Mouse (Mus musculus) stomach, embryonic 15.5 days (tissue): ENCODE data around the gene Doc2a. TPM values are rescaled to one million over a fixed set of nuclear protein-coding genes. Genes with fewer than 3 reads are reported as not detected.

Experiments
- ATAC-seq: fragments of 200-750 bp; cut with Nextera tagmentation; 2 replicates; pipeline ENCODE4 v1.8.0; 2017; ENCODE audit warnings: low read depth, moderate number of reproducible peaks, moderate TSS enrichment; ENCODE audit not compliant: insufficient read depth, low FRiP score
- H3K27ac ChIP-seq: fragments of 300-500 bp; sonication (generic); 2 replicates; pipeline ENCODE4 v1.5.1; 2015; ENCODE audit warnings: mild to moderate bottlenecking, inconsistent platforms
- H3K27me3 ChIP-seq: fragments of 300-500 bp; sonication (generic); replicated peaks from 2 replicates; pipeline ENCODE4 v1.6.1; 2015; ENCODE audit warnings: inconsistent platforms
- H3K36me3 ChIP-seq: fragments of 300-500 bp; sonication (generic); 2 replicates; pipeline ENCODE4 v1.6.1; 2015; ENCODE audit warnings: inconsistent platforms
- H3K4me1 ChIP-seq: fragments of 300-500 bp; sonication (generic); 2 replicates; pipeline ENCODE4 v1.6.1; 2015; ENCODE audit warnings: inconsistent platforms
- H3K4me2 ChIP-seq: fragments of 300-500 bp; sonication (generic); 2 replicates; pipeline ENCODE4 v1.6.1; 2015; ENCODE audit warnings: mild to moderate bottlenecking, inconsistent platforms
- H3K4me3 ChIP-seq: fragments of 300-500 bp; sonication (generic); replicated peaks from 2 replicates; pipeline ENCODE4 v1.5.1; 2015; ENCODE audit warnings: inconsistent platforms
- H3K9ac ChIP-seq: fragments of 300-500 bp; sonication (generic); 2 replicates; pipeline ENCODE4 v1.6.1; 2015; ENCODE audit warnings: inconsistent platforms
- H3K9me3 ChIP-seq: fragments of 300-500 bp; sonication (generic); 2 replicates; pipeline ENCODE4 v1.6.1; 2016; ENCODE audit warnings: inconsistent platforms
- WGBS: fragments of 180-500 bp; shearing (Covaris S2); methylation state at CpG from one replicate; pipeline ENCODE4 v1.1.7; 2015; 5-methylcytosine and 5-hydroxymethylcytosine counted together
- polyA plus RNA-seq: library from polyadenylated mRNA; unstranded; fragments of >200 nt; fragmentation: Nextera tagmentation; extraction: Ambion mirVana; gene quantifications from 2 replicates; pipeline ENCODE4 v1.2.1, GENCODE M21; 2015

Doc2a gene
- polyA plus RNA-seq, 1 experiment from 2014 or later = 0.74 TPM

DNA sequence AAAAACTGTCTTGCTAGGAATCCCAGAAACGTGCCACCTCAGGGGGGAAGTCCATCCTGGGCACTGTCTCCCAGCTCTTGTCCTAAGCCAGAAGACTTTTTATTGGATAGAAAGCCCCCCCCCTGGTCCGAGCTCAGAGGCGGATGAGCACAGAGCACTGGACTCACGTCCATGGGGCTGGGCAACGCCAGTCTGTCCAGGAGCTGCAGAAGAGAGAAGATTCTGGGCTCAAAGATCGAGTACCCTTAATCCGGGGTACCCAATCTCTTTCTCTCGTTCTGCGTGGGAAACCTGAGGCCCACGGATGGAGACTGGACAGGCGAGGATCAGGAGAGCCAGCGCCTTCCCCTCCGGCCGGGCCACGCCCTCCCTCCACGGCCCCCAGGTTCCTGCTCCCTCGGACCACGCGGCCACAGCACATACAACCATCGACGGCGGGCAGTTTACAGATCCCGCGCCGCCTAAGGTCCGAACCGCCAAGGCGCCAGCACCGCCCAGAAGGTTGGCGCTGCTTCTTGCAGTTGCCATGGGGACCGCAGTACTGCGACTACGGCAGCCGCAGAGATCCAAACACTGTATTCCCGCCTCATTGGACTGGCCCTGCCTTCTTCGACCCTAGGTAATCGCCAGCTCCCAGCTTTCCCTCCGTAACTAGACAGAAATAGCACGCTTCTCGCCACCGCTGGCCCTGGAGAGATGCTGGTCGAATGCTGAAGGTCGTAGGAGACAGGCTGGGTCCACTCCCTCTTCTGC lies 38.3 kb upstream of the Doc2a start:
- no peaks in the 10 kb centered on the region for H3K27me3 ChIP-seq
- H3K36me3 ChIP-seq = no peaks in the 10 kb centered on the region
- H3K9ac ChIP-seq = peak overlapping the region; percentile 53
- ATAC-seq = peak; percentile 92
- peak overlapping the region; percentile 77 for H3K27ac ChIP-seq
- peak overlapping the region; percentile 56 for H3K4me3 ChIP-seq
- peaks cover 14% of the 10 kb centered on the region for H3K4me1 ChIP-seq
- under 1% methylated on average over 42 of the region's 43 CpGs for WGBS
- peak overlapping the region; percentile 89 for H3K4me2 ChIP-seq
- no peaks in the 10 kb centered on the region for H3K9me3 ChIP-seq

DNA sequence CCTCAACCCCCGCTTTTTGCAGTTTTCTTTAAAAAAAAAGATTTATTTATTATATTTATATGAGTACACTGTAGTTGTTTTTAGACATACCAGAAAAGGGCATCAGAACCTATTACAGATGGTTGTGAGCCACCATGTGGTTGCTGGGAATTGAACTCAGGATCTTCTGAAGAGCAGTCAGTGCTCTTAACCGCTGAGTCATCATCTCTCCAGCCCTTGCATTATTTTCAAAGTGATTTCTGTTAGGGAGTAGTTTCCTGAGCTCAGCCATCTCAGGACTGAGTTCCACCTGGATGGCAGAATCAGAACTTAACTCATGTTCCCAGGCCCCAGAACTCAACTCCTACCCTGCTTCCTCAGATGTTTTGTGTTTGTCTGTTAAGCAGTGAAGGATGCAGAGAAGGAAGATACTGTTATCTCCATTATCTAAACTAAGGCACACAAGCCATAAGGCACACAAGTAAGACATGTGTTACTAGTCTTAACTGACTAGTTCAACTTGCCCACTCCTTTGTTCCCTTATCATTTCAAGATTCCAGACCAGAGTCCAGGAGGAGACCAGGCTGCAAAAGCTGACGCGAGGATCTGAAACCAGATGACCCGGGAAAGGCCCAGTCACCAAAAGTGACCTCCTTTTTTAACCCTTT lies 37.4 kb upstream of the Doc2a start:
- ATAC-seq = no peak
- Histone ChIP-seq H3K9me3 (no peaks in the 10 kb centered on the region), H3K36me3 (no peaks in the 10 kb centered on the region), H3K27me3 (no peaks in the 10 kb centered on the region), H3K9ac (no peak overlapping the region), H3K27ac (no peak overlapping the region; the same call in 1 of the 2 replicates), H3K4me3 (no peak overlapping the region), H3K4me1 (peaks cover 14% of the 10 kb centered on the region), H3K4me2 (peak overlapping the region; percentile 89)
- WGBS = 54% methylated on average over 5 of the region's 5 CpGs

DNA sequence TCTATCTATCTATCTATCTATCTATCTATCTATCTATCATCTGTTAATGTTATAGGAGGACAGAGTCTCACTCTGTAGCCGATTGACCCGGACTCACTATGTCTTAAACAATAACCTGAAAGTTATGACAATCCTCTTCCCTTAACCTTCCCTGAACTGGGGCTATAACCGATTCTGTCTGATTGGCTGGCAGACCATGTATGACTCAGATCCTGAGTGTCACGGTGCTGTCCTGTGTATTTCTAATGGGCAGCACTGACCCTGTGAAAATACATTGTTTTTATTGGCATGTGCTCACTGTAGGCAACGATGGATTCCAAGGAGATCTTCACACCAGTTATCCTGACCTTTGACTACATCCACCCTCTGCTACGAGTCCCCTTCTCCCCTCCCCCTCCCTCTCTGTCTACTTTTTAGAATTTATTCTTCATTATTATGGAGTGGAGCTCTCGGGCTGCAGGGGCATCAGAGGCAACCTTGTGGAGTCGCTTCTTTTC lies 31.4 kb upstream of the Doc2a start:
- H3K4me2 ChIP-seq = no peak overlapping the region
- no peak overlapping the region for H3K9ac ChIP-seq
- 67% methylated on average over 8 of the region's 8 CpGs for WGBS
- no peaks in the 10 kb centered on the region for H3K9me3 ChIP-seq
- no peaks in the 10 kb centered on the region for H3K27me3 ChIP-seq
- ATAC-seq = no peak
- no peaks in the 10 kb centered on the region for H3K36me3 ChIP-seq
- no peaks in the 10 kb centered on the region for H3K4me1 ChIP-seq
- no peak overlapping the region for H3K4me3 ChIP-seq
- H3K27ac ChIP-seq = no peak overlapping the region

DNA sequence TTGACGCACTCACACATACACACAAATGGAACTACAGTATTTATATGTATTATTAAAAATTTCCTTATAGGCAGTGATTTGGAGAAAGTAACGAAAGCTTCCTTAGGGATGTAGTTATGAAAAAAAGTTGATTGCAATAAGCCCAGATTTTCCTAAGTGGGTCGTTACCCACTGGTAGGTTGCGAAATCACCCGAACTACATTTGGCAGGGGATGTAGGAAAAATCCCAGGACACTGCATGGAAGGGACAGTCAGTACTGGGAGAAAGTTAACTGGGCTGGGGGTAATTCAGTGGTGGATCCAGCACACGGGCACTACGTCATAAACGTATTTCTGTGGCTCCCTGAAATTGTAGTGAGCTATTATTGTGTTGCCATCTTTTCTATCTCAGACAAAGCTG lies 30.7 kb upstream of the Doc2a start:
- ATAC-seq = no peak
- H3K27me3 ChIP-seq = no peaks in the 10 kb centered on the region

DNA sequence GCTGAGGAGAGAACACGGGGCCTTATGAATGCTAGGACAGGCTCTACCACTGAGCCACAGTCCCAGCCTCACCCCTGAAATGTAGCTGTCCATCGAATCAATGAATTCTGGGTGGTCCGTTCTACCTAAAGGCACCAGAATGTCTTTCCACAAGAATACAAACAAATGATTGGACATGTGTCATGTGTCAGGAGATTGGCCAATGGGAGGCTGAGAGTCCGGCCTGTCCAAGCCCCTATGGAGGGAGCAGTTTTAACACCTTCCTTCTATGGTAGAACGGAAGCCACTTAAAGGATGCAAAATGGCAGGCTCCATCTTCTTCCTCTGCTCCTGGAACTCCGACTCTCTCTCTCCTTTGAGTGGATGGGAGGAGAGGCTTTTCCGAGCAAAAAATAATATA lies 29.6 kb upstream of the Doc2a start:
- H3K4me1 ChIP-seq = peaks cover 2% of the 10 kb centered on the region; the same call in 1 of the 2 replicates
- ATAC-seq = no peak

More for the DNA sequence above, 30.7 kb upstream of the Doc2a start:
- H3K27ac ChIP-seq = no peak overlapping the region
- no peak overlapping the region for H3K4me3 ChIP-seq
- H3K4me1 ChIP-seq = no peaks in the 10 kb centered on the region
- 83% methylated on average over 8 of the region's 8 CpGs for WGBS
- no peak overlapping the region for H3K4me2 ChIP-seq
- H3K9me3 ChIP-seq = no peaks in the 10 kb centered on the region
- no peaks in the 10 kb centered on the region for H3K36me3 ChIP-seq
- H3K9ac ChIP-seq = no peak overlapping the region

DNA sequence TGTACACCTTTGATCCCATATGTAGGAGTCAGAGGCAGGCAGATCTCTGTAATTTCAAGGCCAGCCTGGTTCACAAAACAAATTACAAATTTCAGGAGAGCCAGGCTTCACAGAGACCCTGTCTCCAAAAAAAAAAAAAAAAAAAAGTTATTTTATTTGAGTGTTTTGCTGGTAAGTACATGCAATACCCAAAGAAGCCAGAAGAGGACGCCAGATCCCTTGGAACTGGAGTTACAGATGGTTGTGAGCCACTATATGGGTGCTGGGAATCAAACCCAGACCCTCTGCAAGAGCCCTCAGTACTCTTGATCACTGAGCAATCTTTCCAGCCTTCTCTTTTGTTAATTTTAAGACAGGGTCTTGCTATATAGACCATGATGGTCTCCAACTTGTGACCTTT lies 28.4 kb upstream of the Doc2a start:
- ATAC-seq = no peak
- no peak overlapping the region for H3K9ac ChIP-seq
- WGBS = 9% methylated on average over 1 of the region's 1 CpGs
- peaks cover 14% of the 10 kb centered on the region for H3K27me3 ChIP-seq
- peaks cover 5% of the 10 kb centered on the region; the same call in 1 of the 2 replicates for H3K4me1 ChIP-seq
- H3K36me3 ChIP-seq = no peaks in the 10 kb centered on the region
- no peak overlapping the region for H3K4me3 ChIP-seq
- no peak overlapping the region for H3K4me2 ChIP-seq
- no peaks in the 10 kb centered on the region for H3K9me3 ChIP-seq
- no peak overlapping the region for H3K27ac ChIP-seq

More for the DNA sequence above, 29.6 kb upstream of the Doc2a start:
- no peaks in the 10 kb centered on the region for H3K9me3 ChIP-seq
- H3K9ac ChIP-seq = no peak overlapping the region
- H3K4me2 ChIP-seq = no peak overlapping the region
- H3K36me3 ChIP-seq = no peaks in the 10 kb centered on the region
- H3K27ac ChIP-seq = no peak overlapping the region
- H3K27me3 ChIP-seq = 0 out of 2 replicates have a peak, but pooled peaks cover 5% of the 10 kb centered on the region
- no peak overlapping the region for H3K4me3 ChIP-seq
- WGBS = 80% methylated on average over 7 of the region's 7 CpGs

DNA sequence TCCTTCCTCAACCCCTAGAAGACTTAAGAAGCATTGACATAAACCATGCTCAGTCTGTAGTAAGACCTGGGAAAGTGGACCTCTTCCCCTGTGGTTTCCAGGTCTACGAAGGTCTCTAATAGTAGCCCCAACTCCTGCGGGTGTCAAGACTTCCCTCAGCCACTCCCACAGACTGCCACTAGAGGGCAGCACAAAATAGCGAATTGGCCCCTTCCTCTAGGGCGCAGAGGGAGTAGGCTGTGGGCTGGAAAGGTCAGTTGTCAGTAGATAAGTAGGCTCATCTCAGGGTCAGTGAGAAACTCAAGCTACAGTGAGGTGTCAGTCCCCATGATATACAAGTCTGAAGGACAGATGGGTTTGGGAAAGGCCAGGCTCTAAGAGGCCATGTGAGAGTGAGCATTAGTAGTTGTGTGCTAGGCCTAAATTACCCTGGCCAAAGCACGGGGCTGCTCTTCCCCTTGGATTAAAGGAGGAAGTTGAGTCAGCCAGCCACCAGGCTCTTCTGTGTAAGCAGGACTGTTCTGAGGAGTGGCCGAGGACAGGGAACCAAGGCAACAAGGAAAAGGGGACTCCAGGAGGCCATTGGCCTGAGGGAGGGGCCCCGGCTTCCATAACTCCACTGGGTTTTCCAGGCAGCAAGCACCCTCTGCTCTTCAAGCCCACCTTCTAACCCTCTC lies 25.2 kb upstream of the Doc2a start:
- H3K4me1 ChIP-seq = peaks cover 5% of the 10 kb centered on the region; the same call in 1 of the 2 replicates
- ATAC-seq = peak; percentile 34; the same call in 1 of the 2 replicates
- peaks cover 25% of the 10 kb centered on the region for H3K27me3 ChIP-seq
- no peak overlapping the region for H3K4me2 ChIP-seq
- no peak overlapping the region for H3K9ac ChIP-seq
- H3K36me3 ChIP-seq = no peaks in the 10 kb centered on the region
- no peak overlapping the region for H3K4me3 ChIP-seq
- H3K27ac ChIP-seq = no peak overlapping the region
- WGBS = 21% methylated on average over 7 of the region's 7 CpGs
- no peaks in the 10 kb centered on the region for H3K9me3 ChIP-seq

DNA sequence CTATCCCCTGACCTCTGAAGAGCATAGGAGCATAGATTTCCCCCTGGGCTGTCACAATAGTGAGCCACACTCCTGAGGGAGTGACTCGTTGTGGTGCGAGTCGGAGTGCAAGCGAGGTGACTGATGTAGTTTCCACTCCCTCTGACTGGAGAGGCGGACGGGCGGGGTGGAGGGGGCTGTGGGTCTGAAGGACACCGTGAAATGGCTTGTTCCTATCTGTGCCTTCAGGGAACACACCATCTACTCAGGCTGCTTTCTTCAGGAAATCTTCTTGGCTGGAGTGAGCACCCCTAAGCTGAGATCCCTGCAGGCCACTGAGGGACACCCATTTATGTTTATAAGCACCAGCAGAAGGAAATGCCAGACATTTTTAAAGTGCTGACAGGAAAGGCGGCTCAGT lies 24.5 kb upstream of the Doc2a start:
- Histone ChIP-seq H3K36me3 (no peaks in the 10 kb centered on the region), H3K27me3 (peaks cover 25% of the 10 kb centered on the region), H3K27ac (no peak overlapping the region), H3K4me1 (peaks cover 5% of the 10 kb centered on the region; the same call in 1 of the 2 replicates), H3K4me2 (peak overlapping the region; percentile 46), H3K4me3 (peak overlapping the region; percentile 23; the same call in 1 of the 2 replicates), H3K9ac (no peak overlapping the region), H3K9me3 (no peaks in the 10 kb centered on the region)
- no peak for ATAC-seq
- 24% methylated on average over 9 of the region's 9 CpGs for WGBS

DNA sequence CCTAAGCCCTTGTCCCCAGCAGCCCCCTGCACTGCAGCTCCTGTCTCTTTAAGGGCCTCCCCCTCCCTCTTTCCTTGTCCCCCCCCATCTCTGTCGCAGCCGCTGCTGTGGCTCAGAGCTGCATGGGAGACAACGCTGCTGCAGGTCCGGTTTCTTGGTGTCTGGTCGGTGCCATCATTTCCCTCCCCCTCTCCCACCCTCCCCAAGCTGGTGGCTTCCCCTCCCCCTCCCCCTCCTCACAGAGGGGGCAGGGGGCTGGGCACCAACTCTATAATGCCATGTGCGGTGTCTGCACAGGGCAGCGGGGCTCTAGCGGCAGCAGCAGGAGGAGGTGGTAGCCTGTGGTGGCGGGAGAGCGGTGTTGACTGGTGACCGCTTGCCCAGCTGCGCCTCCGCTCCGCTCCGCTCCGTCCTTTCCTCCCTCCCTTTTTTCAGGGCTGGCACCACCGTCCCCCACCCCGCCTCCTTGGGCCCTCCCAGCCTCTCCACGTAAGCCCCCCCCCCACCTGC lies 24.0 kb upstream of the Doc2a start:
- under 1% methylated on average over 13 of the region's 19 CpGs for WGBS
- ATAC-seq = no peak
- Histone ChIP-seq H3K27ac (no peak overlapping the region), H3K4me2 (peak overlapping the region; percentile 46), H3K4me3 (peak overlapping the region; percentile 23), H3K4me1 (peaks cover 5% of the 10 kb centered on the region; the same call in 1 of the 2 replicates), H3K36me3 (no peaks in the 10 kb centered on the region), H3K9ac (no peak overlapping the region), H3K27me3 (peaks cover 25% of the 10 kb centered on the region), H3K9me3 (no peaks in the 10 kb centered on the region)

DNA sequence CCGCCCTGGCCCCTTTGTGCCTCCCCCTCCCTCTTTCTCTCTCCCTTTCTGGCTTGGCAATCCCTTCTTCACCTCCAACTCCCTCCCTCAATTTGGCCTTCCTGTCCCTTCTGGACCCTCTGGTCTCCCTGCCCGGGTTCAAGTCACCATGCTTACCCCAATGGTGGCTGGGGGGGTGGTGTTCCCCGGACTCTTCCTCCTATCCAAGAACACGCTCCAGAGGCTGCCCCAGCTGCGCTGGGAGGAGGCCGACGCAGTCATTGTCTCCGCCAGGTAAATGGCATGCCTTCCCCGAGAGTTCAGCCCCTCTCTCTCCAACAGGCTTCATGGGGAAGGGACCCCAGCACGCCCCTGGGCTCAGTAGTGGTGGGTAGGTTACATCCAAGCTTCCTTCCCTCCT lies 23.3 kb upstream of the Doc2a start:
- Histone ChIP-seq H3K9me3 (no peaks in the 10 kb centered on the region), H3K9ac (no peak overlapping the region), H3K27ac (no peak overlapping the region), H3K36me3 (no peaks in the 10 kb centered on the region), H3K4me2 (no peak overlapping the region), H3K4me1 (peaks cover 5% of the 10 kb centered on the region; the same call in 1 of the 2 replicates), H3K4me3 (no peak overlapping the region), H3K27me3 (peaks cover 25% of the 10 kb centered on the region)
- ATAC-seq = no peak
- 17% methylated on average over 10 of the region's 10 CpGs for WGBS

DNA sequence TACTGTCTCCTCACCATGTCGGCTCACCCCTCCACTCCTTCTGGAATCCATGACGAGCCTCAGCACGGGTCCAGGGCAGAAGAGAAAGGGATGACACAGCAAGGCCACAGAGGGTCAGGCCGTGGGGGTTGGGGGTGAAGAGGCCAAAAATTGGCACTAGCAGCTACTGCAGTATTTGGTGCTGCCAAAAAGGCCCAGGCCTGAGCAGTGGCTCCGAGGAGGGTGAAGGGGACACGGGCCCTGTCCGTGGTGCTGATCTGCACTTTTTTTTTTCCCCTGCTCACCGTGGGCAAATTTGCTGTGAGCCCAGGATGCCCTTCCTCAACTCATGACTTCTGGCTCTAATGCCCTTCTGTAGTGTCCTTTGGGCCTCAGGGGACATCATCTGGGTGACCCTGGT lies 21.8 kb upstream of the Doc2a start:
- WGBS = 16% methylated on average over 8 of the region's 8 CpGs
- peaks cover 5% of the 10 kb centered on the region; the same call in 1 of the 2 replicates for H3K4me1 ChIP-seq

More for the DNA sequence above, 21.8 kb upstream of the Doc2a start:
- H3K4me2 ChIP-seq = no peak overlapping the region
- H3K9me3 ChIP-seq = no peaks in the 10 kb centered on the region
- no peak overlapping the region for H3K9ac ChIP-seq
- no peaks in the 10 kb centered on the region for H3K36me3 ChIP-seq
- H3K27me3 ChIP-seq = peaks cover 25% of the 10 kb centered on the region
- ATAC-seq = no peak
- H3K27ac ChIP-seq = no peak overlapping the region
- no peak overlapping the region for H3K4me3 ChIP-seq
